Mouse (Mus musculus): Measurements from ENCODE around the gene Nt5c2.

Gene Nt5c2

DNA sequence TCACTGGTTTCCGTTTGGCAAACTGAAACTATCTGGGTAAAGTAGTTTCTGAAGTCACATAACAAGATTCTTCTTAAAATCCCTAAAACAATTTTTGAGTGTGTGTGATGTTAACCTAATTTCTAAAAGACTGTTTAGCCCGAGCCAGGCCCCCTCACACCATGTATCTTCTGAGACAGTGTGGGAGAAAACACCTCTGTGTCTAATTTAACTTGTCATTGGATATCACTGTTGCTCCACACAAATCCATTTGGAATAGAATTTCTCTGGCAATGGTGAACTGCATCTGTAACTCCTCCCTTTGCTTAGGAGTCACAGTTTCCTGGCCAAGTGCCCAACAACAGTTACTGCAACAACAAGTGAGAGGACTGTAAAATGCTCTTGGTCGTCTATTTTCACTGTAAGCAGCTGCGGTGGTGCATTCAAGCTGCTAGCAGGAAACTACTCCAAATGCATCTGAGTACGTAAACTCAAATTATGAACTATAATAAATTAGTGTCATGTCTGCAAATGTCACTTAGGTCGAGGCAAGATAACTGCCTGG lies 85.8 kb downstream of the Nt5c2 start:
- DNase-seq (ENCODE audit: low spot score in 2 of 2) = no peak

DNA sequence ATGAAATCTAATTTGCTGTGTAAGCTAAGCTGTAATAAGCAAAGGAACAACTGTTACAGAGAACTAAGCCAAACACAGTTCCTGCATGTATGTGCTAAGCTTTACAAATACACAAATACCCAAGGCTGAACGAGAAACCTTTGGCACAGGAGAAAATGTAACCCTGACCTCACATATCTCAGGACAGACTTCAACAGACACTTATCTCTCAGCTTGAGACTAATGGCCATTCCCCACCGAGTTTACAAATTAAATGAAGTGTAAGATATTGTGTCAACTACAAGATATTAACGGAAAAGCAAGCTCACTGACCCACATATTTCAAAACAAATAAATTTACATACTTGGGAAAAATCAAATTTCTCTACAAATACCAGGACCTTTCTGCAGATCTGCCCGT lies 86.8 kb downstream of the Nt5c2 start:
- no peak for DNase-seq (ENCODE audit: low spot score in 2 of 2)

DNA sequence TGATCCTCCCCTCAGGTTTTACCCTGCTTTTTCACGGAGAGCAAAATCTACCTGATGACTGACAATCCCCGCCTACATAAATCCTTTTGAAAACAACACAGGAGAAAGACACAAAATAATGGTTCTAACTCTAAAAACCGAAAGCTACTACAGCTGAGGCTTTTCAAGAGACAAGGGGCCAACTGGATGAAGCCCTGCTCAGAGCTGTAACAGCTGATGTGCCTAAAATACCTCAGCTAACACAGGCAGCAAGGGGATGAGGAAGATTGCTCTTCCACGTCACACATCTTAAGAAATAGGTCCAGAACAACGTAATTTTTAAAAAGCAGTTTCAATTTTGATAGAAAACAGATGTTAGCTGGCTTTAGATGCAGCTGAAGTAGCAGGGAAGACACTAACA lies 88.0 kb downstream of the Nt5c2 start:
- DNase-seq (ENCODE audit: low spot score in 2 of 2) = no peak

DNA sequence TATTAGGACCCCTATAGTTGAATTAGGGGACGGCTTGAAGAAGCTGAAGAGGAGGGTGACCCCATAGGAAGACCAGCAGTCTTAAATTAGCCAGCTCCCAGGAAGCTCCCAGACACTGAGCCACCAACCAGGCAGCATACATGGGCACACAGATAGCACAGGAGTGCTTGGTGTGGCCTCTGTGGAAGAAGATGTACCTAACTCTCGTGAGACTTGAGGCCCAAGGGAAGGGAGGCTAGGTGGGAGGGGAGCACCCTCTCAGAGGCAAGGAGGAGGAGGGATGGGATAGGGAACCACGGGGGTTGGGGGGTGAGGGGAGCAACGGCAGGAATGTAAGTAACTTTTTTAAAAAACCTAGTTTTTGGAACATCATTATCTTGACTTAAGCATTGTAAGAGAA lies 88.6 kb downstream of the Nt5c2 start:
- no peak for DNase-seq (ENCODE audit: low spot score in 2 of 2)

DNA sequence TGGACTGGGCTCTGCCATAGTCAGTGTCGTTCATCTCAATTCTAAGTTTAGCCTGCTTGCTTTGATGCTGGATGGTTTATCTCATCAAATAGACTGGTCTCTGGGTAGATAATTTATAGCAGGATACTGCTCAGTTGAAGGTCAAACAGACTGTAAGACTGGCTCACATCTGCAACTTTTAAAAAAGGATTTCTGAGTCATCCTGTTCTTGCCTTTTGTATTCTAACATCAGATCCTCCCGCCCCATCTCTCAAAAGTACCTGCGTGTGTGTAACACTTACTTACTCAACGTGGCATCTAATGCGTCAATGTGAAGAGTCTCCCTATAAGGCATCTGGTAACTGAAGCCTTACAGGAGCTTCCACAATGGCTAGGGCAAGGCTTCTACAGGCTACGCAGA lies 94.4 kb downstream of the Nt5c2 start:
- DNase-seq (ENCODE audit: low spot score in 2 of 2) = no peak

DNA sequence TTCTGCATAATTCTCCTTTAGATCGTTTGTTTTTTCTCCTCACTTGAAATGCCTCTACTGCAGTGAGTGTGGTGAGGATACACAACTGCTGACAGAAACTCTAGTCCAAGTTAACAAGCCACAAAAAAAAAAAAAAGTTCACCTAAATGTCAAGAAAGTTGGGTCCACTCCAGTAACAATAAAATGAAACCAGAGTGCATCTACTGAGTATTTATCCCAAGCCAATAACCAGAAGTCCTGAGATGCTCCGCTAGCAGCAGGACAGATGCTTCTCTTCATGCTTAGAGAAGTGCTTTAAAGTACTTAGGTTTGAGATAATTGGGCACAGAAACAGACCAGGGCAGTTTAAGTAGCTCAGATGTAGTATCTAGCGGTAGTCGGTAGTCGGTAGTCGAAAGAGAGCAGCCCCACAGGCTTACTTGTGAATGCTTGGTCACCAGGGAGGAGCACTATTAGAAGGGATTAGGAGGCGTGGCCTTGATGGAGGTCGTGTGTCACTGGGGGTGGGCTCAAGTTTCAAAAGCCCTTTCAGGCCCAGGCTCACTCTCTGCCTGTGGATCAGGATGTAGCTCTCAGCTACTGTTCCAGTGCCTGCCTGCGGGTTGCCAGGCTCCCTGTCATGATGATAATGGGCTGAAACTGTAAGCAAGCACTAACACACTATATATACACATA lies 99.4 kb downstream of the Nt5c2 start:
- no peak for DNase-seq (ENCODE audit: low spot score in 2 of 2)

DNA sequence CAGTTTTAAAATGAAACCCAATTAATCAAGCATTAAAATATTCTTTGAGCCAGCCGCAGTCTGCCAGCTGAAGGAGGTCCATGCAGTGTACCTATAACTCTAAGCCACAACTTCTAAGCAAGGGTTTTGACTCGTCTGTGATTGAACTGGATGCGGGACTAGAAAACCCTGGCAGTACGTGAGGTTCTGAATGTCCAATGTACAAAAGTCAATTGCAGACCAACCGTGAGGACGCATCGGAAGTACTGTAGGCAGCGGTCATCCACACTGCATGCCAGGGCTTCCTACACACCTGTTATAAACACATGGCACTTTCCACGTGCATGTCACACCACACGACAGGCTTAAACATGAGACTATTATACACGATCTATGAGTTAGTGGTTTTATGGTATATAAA lies 101.3 kb downstream of the Nt5c2 start:
- no peak for DNase-seq (ENCODE audit: low spot score in 2 of 2)

DNA sequence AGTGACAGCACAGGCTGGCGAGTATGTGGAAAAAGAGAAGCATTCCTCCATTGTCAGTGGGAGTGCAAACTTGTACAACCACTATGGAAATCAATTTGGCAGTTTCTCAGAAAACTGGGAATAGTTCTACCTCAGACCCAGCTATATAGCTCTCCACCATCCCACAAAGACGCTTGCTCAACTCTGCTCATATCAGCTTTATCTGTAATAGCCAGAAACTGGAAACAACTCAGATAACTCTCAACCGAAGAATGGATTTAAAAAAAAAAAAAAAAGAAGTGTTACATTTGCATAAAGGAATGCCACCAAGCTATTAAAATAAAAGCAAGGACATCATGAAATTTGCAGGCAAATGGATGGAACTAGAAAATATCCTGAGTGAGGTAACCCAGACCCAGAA lies 103.5 kb downstream of the Nt5c2 start:
- DNase-seq (ENCODE audit: low spot score in 2 of 2) = no peak

DNA sequence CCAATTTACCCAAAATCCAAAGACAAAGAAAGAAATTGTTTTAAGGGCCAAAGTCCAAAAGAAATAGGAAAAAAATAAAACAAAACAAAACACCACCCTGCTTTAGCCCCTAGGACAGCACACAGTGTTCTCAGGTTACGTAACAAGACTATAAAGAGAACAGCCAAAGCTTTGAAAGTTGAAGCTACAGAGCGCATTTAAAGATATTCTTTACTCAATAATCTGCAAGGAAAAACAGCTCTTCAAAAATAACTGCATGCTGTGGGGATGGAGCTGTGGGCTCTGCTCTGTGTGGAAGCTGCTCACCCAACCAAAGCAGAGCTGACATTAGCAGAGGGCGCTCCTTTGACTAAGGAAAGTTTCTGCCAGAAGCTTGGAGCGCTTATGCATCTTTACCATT lies 106.0 kb downstream of the Nt5c2 start:
- no peak for DNase-seq (ENCODE audit: low spot score in 2 of 2)

DNA sequence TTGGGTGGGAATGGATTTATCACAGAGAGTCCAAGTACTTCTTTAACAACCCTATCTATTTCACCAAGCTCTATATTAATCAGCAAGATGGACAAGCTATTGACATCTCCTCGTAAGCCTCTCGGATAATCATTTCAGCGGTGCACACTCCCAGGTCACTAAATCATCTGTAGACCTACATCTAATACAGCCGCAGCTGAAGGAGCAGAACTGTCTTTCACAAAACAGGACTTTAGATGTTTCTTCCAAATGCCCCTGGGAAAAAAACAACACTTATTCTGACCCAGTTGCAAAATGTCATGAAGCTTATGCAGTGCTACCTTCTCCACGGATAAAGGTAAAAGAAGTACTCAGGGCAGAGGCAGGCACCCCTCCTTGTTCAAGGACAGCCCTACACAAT lies 106.7 kb downstream of the Nt5c2 start:
- DNase-seq (ENCODE audit: low spot score in 2 of 2) = no peak

DNA sequence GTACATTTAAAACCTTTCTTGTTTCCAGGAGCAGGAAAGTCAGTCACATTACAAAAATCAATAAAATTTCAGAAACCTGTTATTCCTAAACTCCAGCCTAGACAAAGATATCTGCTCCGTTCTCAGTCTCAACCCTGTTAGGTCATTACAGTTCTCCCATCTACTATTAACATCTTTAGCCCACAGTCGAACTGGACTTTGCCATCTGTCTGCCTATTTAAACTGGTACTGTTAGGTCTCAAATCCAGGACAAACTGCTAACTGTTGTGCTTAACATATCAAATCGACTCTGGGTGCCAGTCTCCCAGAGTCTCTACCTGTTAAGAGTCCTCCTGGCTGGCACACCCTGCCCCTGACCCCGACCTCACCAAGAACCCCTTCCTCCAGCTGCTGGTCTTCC lies 109.0 kb downstream of the Nt5c2 start:
- no peak for DNase-seq (ENCODE audit: low spot score in 2 of 2)

DNA sequence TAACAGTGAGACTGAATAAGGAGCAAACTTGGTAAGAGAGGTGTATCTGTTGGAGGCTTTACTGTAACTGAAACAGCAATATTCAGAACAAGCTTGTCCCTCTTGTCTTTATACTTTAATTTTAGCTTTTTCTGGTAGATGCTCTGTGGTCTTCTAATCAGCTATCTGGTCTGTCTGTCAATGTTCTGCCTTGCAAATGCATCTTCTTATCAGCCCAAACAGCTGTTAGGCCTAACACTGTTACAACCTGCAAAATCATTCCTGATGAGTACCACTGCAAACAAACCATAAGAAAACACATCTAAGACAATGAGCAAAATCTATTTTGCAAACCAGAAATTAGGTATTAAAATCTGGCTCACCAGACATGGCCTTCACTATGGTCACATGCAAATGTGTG lies 109.6 kb downstream of the Nt5c2 start:
- DNase-seq (ENCODE audit: low spot score in 2 of 2) = no peak

DNA sequence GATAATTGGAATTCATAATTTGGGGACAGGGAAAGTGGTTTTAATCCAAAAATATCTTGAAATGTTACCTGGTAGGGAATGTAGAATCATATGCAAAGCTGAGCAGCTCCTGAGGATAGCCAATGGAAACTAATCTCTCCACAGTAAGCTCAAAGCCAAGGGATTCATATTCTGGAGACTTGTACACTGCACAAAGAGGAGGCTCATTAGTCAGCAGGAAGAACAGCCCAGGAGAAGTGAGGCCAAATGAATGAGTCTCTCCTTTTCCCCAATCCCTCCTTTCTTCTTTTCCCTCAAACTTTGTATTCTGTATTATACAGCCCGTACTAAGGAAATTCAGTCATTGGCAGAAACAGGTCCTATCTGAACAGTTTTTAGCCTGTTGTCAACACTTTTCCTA lies 110.0 kb downstream of the Nt5c2 start:
- DNase-seq (ENCODE audit: low spot score in 2 of 2) = no peak

DNA sequence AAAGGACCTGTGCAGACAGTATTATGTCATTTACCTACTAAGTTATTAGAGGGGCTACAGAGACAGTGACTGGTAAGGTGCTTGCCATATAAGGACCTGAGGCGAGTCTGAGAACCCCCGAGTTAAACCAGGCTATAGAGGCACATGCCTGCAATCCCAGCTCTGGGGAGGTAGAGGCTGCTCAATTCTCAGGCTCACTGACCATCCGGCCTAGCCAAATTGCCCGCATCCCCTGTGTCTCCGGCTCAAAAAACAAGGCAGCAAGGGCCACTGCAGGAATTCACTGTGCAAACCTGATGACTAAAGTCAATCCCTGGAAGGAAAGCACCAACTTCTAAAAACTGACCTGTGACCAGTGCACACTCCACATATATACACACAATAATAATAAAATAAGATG lies 111.6 kb downstream of the Nt5c2 start:
- no peak for DNase-seq (ENCODE audit: low spot score in 2 of 2)

DNA sequence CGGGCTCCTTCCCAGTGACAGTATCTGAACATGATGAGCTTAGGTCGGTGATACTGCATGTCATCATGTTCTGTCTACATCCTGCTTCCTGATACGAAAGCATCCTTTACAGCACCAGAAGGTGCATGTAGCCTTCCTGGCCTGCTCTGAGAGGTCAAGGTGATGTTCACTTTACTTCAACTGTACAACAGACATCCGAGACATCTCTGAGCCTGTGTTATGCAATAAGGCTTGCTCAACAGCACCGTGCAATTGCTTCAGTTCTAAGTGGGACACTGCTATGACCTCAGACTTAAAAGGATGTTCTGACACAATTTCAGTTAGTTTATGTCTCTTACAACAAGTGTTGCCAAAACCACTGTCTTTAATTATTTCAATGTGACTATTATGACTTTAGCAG lies 113.6 kb downstream of the Nt5c2 start:
- no peak for DNase-seq (ENCODE audit: low spot score in 2 of 2)

DNA sequence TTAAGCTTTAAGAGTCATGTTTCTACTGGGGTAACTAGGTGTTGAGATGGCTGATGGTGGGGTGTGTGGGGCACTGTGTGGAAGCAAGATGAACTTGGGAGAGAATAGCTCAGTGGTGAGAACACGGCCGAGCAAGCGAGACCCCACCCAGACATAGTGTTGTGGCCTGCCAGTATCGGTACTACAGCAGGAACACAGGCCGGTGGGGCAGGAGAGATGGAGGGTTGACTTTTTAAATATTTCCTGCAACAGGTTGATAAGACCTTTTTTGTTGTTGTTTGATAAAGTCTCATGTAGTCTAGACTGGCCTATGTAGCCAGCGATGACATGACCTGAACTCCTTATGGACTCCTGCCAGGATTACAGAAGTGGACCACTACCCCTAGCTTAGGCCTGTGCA lies 114.2 kb downstream of the Nt5c2 start:
- no peak for DNase-seq (ENCODE audit: low spot score in 2 of 2)

DNA sequence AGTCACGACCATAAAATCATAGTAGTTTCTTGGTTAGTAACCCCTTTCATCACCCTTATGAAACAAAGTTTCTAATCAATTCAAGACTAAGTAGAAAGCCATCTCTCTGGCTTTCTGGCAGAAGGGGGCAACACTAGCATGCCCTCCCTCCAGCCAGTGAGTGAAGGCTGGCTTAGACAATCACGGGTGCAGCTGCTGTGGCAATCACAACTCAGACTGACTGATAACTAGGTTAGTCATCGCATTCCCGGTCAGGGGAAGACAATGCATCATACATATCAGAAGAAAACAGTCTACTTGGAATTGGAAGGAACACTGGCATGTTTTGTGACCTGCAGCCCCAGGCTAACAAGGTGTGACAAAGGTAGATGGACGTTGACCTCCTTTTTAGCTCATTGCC lies 115.1 kb downstream of the Nt5c2 start:
- DNase-seq (ENCODE audit: low spot score in 2 of 2) = no peak

DNA sequence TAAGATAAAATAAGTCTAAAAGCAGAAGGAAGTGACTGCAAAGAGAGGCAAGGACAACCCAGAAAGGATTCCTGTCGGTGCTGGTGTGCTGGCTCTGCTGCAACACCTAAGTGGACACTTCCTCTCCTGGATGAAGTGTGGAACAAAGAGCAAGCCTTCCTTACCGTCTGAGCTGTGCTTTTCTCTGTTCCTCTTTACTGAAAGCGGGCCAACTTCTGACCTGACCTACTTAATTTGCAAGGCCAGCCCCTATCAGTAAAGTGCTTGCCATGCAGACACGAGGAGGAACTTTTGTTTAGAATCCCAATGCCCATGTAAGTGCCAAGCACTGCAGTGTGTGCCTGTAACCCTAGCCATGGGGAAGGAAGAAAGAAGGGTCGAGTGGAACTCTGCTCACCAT lies 115.6 kb downstream of the Nt5c2 start:
- DNase-seq (ENCODE audit: low spot score in 2 of 2) = no peak

DNA sequence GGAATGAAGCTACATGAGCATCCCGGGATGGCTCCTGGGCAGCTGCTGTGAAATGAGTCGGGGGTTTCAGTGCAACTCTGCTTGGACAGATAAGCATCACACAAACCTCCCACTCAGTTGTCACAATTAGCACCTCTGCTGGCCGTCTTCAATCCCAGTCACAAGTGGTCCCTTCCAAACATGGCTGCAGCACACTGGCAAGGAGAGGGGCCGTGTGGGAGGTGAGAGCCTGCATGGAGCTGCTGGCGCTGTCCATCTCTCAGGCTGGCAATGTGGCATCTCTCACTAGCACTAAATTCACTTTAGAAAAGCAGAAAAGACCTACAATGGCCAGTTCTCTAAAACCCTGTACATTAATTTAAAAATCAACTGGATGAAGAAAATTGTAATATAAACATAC lies 116.7 kb downstream of the Nt5c2 start:
- no peak for DNase-seq (ENCODE audit: low spot score in 2 of 2)

DNA sequence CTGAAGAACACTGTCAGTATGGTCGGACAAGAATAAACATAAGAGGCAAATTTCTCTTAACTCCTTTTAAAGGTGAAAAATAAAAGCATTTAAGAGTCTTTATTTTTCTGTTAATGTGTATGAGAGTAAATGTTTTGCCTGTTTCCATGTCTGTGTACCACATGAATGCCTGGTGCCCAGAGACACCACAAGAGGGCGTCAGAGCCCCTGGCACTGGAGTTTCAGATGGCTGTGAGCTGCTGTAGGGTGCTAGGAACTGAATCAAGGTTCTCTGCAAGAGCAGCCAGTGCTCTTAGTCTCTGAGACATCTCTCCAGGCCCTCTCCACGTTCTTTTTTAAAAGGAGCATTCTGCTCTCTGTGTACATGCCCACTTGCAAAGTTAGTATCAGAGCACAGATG lies 117.8 kb downstream of the Nt5c2 start:
- no peak for DNase-seq (ENCODE audit: low spot score in 2 of 2)

DNA sequence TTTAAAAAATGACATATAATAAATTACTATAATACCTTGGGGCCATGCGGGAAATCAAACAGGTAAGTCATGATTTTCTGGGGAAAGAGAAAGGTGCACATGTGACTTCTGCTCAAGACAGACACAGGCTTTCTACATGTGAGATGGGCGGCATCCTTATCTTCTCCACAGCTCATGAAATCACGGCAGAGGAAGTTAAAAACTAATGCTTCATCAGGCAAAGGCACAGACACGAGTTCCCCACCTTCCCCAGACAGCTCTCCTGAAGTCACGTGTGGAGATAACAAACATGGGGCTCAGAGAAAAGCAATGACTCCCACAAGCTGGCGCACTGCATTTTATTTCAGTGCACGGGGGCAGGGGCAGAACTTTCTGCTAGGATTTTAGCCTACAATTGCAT lies 121.5 kb downstream of the Nt5c2 start:
- DNase-seq (ENCODE audit: low spot score in 2 of 2) = no peak

DNA sequence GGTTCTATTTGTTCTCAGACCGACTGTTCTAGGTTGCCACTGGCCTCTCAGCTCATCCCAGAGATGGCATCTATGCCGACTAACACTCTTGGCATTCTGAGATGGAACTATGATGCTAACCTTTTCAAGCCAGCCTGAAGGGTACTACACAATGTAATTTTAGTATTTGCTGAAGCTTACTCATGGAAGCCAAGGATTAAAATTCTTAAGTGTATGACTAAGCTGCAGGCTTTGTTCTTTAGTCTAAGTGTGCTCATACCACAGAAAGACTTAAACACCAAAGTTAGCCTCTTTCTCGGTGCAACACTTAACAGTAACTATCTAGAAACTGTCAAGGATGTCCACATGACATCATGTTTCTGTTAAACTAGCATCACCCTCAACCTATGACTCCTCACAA lies 122.1 kb downstream of the Nt5c2 start:
- no peak for DNase-seq (ENCODE audit: low spot score in 2 of 2)

DNA sequence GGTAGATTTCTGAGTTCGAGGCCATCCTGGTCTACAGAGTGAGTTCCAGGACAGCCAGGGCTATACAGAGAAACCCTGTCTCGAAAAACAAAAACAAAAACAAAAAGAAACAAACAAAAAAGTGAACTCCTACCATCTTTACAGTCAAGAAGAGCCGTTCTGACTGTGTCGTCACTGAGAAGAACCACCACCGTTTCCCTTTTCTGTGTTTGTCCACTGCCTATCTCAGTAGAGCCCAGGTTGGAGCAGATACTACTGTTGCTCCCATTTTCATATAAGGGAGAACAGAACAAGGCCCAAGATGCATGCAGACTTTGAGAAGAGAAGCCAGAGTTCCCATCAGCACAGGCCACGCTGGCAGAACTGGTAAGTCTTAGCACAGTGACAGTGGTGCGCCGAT lies 124.3 kb downstream of the Nt5c2 start:
- DNase-seq (ENCODE audit: low spot score in 2 of 2) = no peak

DNA sequence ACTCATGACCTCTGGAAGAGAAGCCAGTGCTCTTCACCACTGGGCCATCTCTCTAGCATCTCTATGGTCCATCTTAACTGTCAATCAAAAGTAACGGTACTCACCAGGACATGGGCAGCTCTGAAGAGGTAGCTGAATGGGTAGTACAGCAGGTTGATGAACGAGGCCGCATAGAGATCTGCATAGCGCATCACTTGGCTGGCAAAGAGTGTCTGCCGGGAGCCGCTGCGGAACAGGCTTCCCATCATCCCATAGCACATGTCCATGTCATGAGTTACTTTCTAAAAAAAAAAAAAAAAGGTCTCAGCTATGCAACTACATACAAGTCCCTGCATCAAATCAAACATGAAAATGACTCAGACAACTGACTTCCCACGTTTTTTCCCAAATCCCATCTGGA lies 125.3 kb downstream of the Nt5c2 start:
- DNase-seq (ENCODE audit: low spot score in 2 of 2) = no peak
